Mouse (Mus musculus): Measurements from ENCODE around the gene Camk1d.

GRCm38 (mm10) chr2:5392921-5393320, 321.4 kb downstream of the Camk1d start:
- TF ChIP-seq CTCF (IDR thresholded peaks at IDR 0.05; ENCODE audit: low read depth, low read length), result no peak
- TF ChIP-seq EP300 (IDR thresholded peaks at IDR 0.05; ENCODE audit: insufficient read depth, low read depth, low read length), result no peak
- TF ChIP-seq POLR2A (IDR thresholded peaks at IDR 0.05; ENCODE audit: insufficient read depth, low read length), result no peak

All from ES-Bruce4 (cell line).